17 mouse cellular contexts compared by ENCODE assay signal in the genomic region with DNA sequence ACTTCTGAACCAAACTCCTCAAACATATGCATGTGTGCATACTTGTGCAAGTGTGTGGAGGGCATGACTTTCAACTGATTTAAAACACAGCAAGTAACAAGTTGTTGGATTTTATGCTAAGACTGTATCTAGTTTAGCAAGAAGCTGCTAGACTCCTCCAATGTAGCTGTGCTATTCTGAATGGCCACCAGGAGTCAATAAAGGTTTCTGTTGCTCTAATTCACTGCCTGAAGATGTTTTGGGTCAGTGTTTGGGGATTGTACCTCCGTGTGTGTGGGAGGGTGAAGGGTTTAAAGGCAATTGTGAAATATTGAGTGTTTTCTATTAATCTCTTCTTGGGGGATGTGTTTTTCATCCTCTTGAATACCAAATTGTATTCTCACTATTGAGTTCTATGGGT. TPM values are rescaled to one million over a fixed set of nuclear protein-coding genes. Genes with fewer than 3 reads are reported as not detected.
DNase-seq lines count a peak whose midpoint lies in the region; ATAC-seq and TF ChIP-seq lines count a peak whose summit lies in the region.
"Had no signal": no experiment of that assay in that cellular context is flagged by ENCODE, and none has a peak within 500 bp of the region (broad histone marks: within the 10 kb centered on the region; RNA-seq: fewer than 3 reads in every experiment).

No protein-coding gene starts in this region.

- no peak for ATAC-seq in lung, postnatal 0 days
- ATAC-seq in activated CD4-positive, CD25-positive, alpha-beta regulatory T cell, adult 4 months = peak; percentile 59
- ATAC-seq in neutrophil, adult 5-6 weeks (ENCODE audit: extremely low read depth, insufficient number of reproducible peaks, low FRiP score, poor library complexity, severe bottlenecking) = peak; percentile 72
- ATAC-seq: forebrain, embryonic 15.5 days had no signal

- no peak overlapping the region for H3K27ac ChIP-seq in heart, adult 2 months
- no peak overlapping the region for H3K27ac ChIP-seq in lung, postnatal 0 days (ENCODE audit: low read length)
- H3K27ac ChIP-seq: forebrain, embryonic 15.5 days; hindbrain, embryonic 10.5 days had no signal

- DNase-seq in heart, adult 2 months = no peak
- DNase-seq in heart, adult 8-10 months (ENCODE audit: low spot score) = no peak
- DNase-seq in lung, postnatal 0 days (ENCODE audit: low spot score) = peak; percentile 46
- no peak for DNase-seq in lung, adult 18-20 months
- DNase-seq in adrenal gland, postnatal 4 days (ENCODE audit: low spot score in 2 of 2) = no peak
- no peak for DNase-seq in urinary bladder, postnatal 10 days (ENCODE audit: low spot score)
- DNase-seq: cerebellum, adult 18-20 months; gastrocnemius, postnatal 10 days; kidney, adult 8-10 months; layer of hippocampus, adult 9-11 months had no signal

- H3K79me2 ChIP-seq in heart, adult 2 months (replicated peaks; ENCODE audit: control insufficient read depth, insufficient read depth, low read length) = no peaks in the 10 kb centered on the region

- H3K4me1 ChIP-seq in heart, adult 2 months (ENCODE audit: control insufficient read depth, insufficient read depth, low read length) = no peaks in the 10 kb centered on the region
- no peaks in the 10 kb centered on the region for H3K4me1 ChIP-seq in lung, postnatal 0 days (ENCODE audit: insufficient read depth, low read depth, low read length)
- H3K4me1 ChIP-seq: forebrain, embryonic 15.5 days; hindbrain, embryonic 10.5 days had no signal

- TF ChIP-seq POLR2A in heart, adult 2 months (IDR thresholded peaks at IDR 0.05; ENCODE audit: insufficient read depth, low read depth, low read length) = no peak

- WGBS in heart, adult 2 months = 37% methylated on average over 1 of the region's 1 CpGs
- 23% methylated on average over 1 of the region's 1 CpGs for WGBS in lung, postnatal 0 days

- H3K4me2 ChIP-seq in lung, postnatal 0 days (replicated peaks; ENCODE audit: low read depth, low read length) = no peak overlapping the region
- H3K4me2 ChIP-seq: forebrain, embryonic 15.5 days; heart, embryonic 12.5 days had no signal

- peak; percentile 22; the same call in 1 of the 2 replicates for TF ChIP-seq CTCF in heart, adult 2 months (IDR thresholded peaks at IDR 0.05)
- peak; percentile 64 for TF ChIP-seq CTCF in lung, postnatal 0 days (IDR thresholded peaks at IDR 0.05)

- H3K9ac ChIP-seq in heart, adult 2 months (ENCODE audit: low read depth, low read length) = no peak overlapping the region
- no peak overlapping the region for H3K9ac ChIP-seq in lung, postnatal 0 days (replicated peaks; ENCODE audit: low read depth)
- H3K9ac ChIP-seq: forebrain, embryonic 15.5 days; heart, embryonic 12.5 days had no signal

- no peaks in the 10 kb centered on the region for H3K9me3 ChIP-seq in lung, postnatal 0 days (ENCODE audit: low read length)
- H3K9me3 ChIP-seq: forebrain, embryonic 15.5 days; heart, embryonic 12.5 days; hindbrain, embryonic 10.5 days had no signal

- no peaks in the 10 kb centered on the region for H3K27me3 ChIP-seq in heart, adult 2 months (ENCODE audit: control insufficient read depth, insufficient read depth, low read length)
- no peaks in the 10 kb centered on the region for H3K27me3 ChIP-seq in lung, postnatal 0 days (replicated peaks; ENCODE audit: insufficient read depth, low read length)
- H3K27me3 ChIP-seq: forebrain, embryonic 15.5 days; heart, embryonic 12.5 days had no signal

- intact Hi-C loops in heart, adult 2 months (cut with DNase I) = loop anchor here (10.0 kb wide), 1 partner anchor 134 kb away; the partner anchor contains the start of gene Ermn

- TF ChIP-seq EP300 in heart, adult 2 months (IDR thresholded peaks at IDR 0.05; ENCODE audit: insufficient read depth, low read depth, low read length) = no peak
- TF ChIP-seq EP300 in lung, postnatal 0 days (IDR thresholded peaks at IDR 0.05) = no peak

- no peaks in the 10 kb centered on the region for H3K36me3 ChIP-seq in heart, adult 2 months (ENCODE audit: control insufficient read depth, insufficient read depth, low read length)
- no peaks in the 10 kb centered on the region for H3K36me3 ChIP-seq in lung, postnatal 0 days (ENCODE audit: insufficient read depth, low read length)
- H3K36me3 ChIP-seq: forebrain, embryonic 15.5 days; heart, embryonic 12.5 days; hindbrain, embryonic 10.5 days had no signal

- H3K4me3 ChIP-seq in heart, adult 2 months = no peak overlapping the region
- no peak overlapping the region for H3K4me3 ChIP-seq in lung, postnatal 0 days (ENCODE audit: low read depth, low read length)
- H3K4me3 ChIP-seq: forebrain, embryonic 15.5 days; heart, embryonic 12.5 days; hindbrain, embryonic 10.5 days; myocyte had no signal

RNA-seq across cellular contexts. Expression of gene Cytip, which starts 6.4 kb away (rescaled TPM):
- 1 to 10 TPM; 1.3 to 2.5 TPM for total RNA-seq in heart, adult 2 months (2021)
- polyA plus RNA-seq in heart, adult 2 months (2012; rRNA removed) = 2.9 and 5.7 TPM in 2 replicates
- total RNA-seq in heart, adult 8-10 months (2022) = 1 to 10 TPM in 2 of 4 experiments, under 1 TPM in 2; 0.54 to 3.1 (median 0.95) TPM
- polyA plus RNA-seq in lung, postnatal 0 days (2015; fragmentation: Nextera tagmentation; extraction: Ambion mirVana) = 16.3 and 19.0 TPM in 2 replicates
- 100 to 1,000 TPM; 474 to 522 TPM for polyA plus RNA-seq in activated CD4-positive, CD25-positive, alpha-beta regulatory T cell, adult 4 months (2017; shearing (Covaris generic))
- 565 and 722 TPM in 2 replicates for total RNA-seq in neutrophil, adult 5-6 weeks (2017)
- total RNA-seq in adrenal gland, postnatal 4 days (2021) = 1 to 10 TPM; 7.4 to 8.1 TPM
- total RNA-seq: MEL had no signal

Comparison
In these comparisons a context has a peak if more than half of its experiments do, and no peak if none do; other contexts are left out.
1. RNA of gene Cytip, which starts 6.4 kb away (total RNA-seq): 565 to 722 TPM in neutrophil, adult 5-6 weeks; 7.4 to 8.1 TPM in adrenal gland, postnatal 4 days, 1.3 to 2.5 TPM in heart, adult 2 months and 0.54 to 3.1 TPM in heart, adult 8-10 months; every median in the first group is over 10 times any median in the second.